Mouse (Mus musculus) ES-Bruce4 (cell line): ENCODE results near the gene Ccnjl. TPM values are rescaled to one million over a fixed set of nuclear protein-coding genes. Genes with fewer than 3 reads are reported as not detected.

Experiments
- H3K27ac ChIP-seq: 2 replicates; pipeline ENCODE4 v1.5.1; 2012; ENCODE audit warnings: low read length, inconsistent platforms; ENCODE audit not compliant: insufficient read depth
- H3K27me3 ChIP-seq: 2 replicates; pipeline ENCODE4 v1.6.1; 2012; ENCODE audit warnings: mild to moderate bottlenecking, low read length, inconsistent platforms; ENCODE audit not compliant: control insufficient read depth, poor library complexity, insufficient read depth, severe bottlenecking
- H3K36me3 ChIP-seq: 2 replicates; pipeline ENCODE4 v1.6.1; 2012; ENCODE audit warnings: inconsistent platforms, mild to moderate bottlenecking, low read length, moderate library complexity; ENCODE audit not compliant: control insufficient read depth, poor library complexity, insufficient read depth, severe bottlenecking
- H3K4me1 ChIP-seq: one replicate; pipeline ENCODE4 v1.8.1; 2011; ENCODE audit warnings: low read length; ENCODE audit not compliant: control insufficient read depth, insufficient read depth
- H3K4me3 ChIP-seq: 2 replicates; pipeline ENCODE4 v1.5.1; 2011; ENCODE audit warnings: low read depth, mild to moderate bottlenecking, low read length
- H3K9ac ChIP-seq: 2 replicates; pipeline ENCODE4 v1.6.1; 2012; ENCODE audit warnings: low read depth, mild to moderate bottlenecking, inconsistent platforms; ENCODE audit not compliant: poor library complexity, severe bottlenecking
- H3K9me3 ChIP-seq: replicated peaks from 2 replicates; pipeline ENCODE4 v1.6.1; 2012; ENCODE audit warnings: mild to moderate bottlenecking, low read length, inconsistent platforms; ENCODE audit not compliant: control insufficient read depth, poor library complexity, insufficient read depth, severe bottlenecking
- CTCF ChIP-seq: IDR thresholded peaks from one replicate; pipeline ENCODE4 v1.8.1; 2011; ENCODE audit warnings: low read depth, low read length
- EP300 ChIP-seq: IDR thresholded peaks from 2 replicates; pipeline ENCODE4 v1.6.1; 2011; ENCODE audit warnings: low read depth, low read length; ENCODE audit not compliant: insufficient read depth
- POLR2A ChIP-seq: IDR thresholded peaks from one replicate; pipeline ENCODE4 v1.8.1; 2011; ENCODE audit warnings: low read length; ENCODE audit not compliant: insufficient read depth
- polyA plus RNA-seq: library from polyadenylated mRNA; stranded (reverse); fragments of >200 nt; gene quantifications from 2 replicates; pipeline ENCODE4 v1.2.4, GENCODE M21; 2011; ENCODE audit warnings: low read depth; ENCODE audit not compliant: missing spikeins, insufficient read depth, insufficient read length

The Ccnjl gene
- polyA plus RNA-seq, 1 experiment = 3.8 TPM

GRCm38 (mm10) chr11:43604891-43605290 lies 76.3 kb downstream of the Ccnjl start:
- H3K27me3 ChIP-seq = no peaks in the 10 kb centered on the region
- no peaks in the 10 kb centered on the region for H3K4me1 ChIP-seq
- no peak overlapping the region for H3K9ac ChIP-seq
- no peak overlapping the region for H3K4me3 ChIP-seq
- no peaks in the 10 kb centered on the region for H3K36me3 ChIP-seq
- H3K27ac ChIP-seq = no peak overlapping the region
- no peaks in the 10 kb centered on the region for H3K9me3 ChIP-seq
- TF ChIP-seq POLR2A (no peak), EP300 (no peak), CTCF (no peak)

GRCm38 (mm10) chr11:43605859-43606258 lies 77.3 kb downstream of the Ccnjl start:
- no peaks in the 10 kb centered on the region for H3K27me3 ChIP-seq
- no peaks in the 10 kb centered on the region for H3K4me1 ChIP-seq
- no peak overlapping the region for H3K4me3 ChIP-seq
- H3K36me3 ChIP-seq = no peaks in the 10 kb centered on the region
- TF ChIP-seq CTCF (no peak), EP300 (no peak), POLR2A (no peak)
- H3K9ac ChIP-seq = no peak overlapping the region
- no peak overlapping the region for H3K27ac ChIP-seq
- no peaks in the 10 kb centered on the region for H3K9me3 ChIP-seq

- H3K4me1 ChIP-seq = no peaks in the 10 kb centered on the region
- H3K9ac ChIP-seq = no peak overlapping the region
- H3K27me3 ChIP-seq = no peaks in the 10 kb centered on the region
- no peaks in the 10 kb centered on the region for H3K36me3 ChIP-seq
- no peaks in the 10 kb centered on the region for H3K9me3 ChIP-seq
- H3K4me3 ChIP-seq = no peak overlapping the region
- no peak overlapping the region for H3K27ac ChIP-seq
- no peak for TF ChIP-seq POLR2A
- no peak for TF ChIP-seq CTCF
- no peak for TF ChIP-seq EP300
Observed at GRCm38 (mm10) chr11:43608440-43608839, 79.9 kb downstream of the Ccnjl start.

GRCm38 (mm10) chr11:43610006-43610661 lies 81.5 kb downstream of the Ccnjl start:
- H3K27ac ChIP-seq = no peak overlapping the region
- TF ChIP-seq POLR2A = no peak
- no peak for TF ChIP-seq CTCF
- TF ChIP-seq EP300 = no peak
- no peaks in the 10 kb centered on the region for H3K36me3 ChIP-seq
- no peaks in the 10 kb centered on the region for H3K9me3 ChIP-seq
- H3K4me3 ChIP-seq = no peak overlapping the region
- H3K4me1 ChIP-seq = no peaks in the 10 kb centered on the region
- H3K27me3 ChIP-seq = no peaks in the 10 kb centered on the region
- no peak overlapping the region for H3K9ac ChIP-seq

- Histone ChIP-seq H3K9ac (no peak overlapping the region), H3K27me3 (no peaks in the 10 kb centered on the region), H3K36me3 (no peaks in the 10 kb centered on the region), H3K4me1 (no peaks in the 10 kb centered on the region), H3K4me3 (no peak overlapping the region), H3K9me3 (no peaks in the 10 kb centered on the region), H3K27ac (no peak overlapping the region)
- TF ChIP-seq EP300 (no peak), CTCF (no peak), POLR2A (no peak)
Observed at GRCm38 (mm10) chr11:43610662-43611033, 82.1 kb downstream of the Ccnjl start.

GRCm38 (mm10) chr11:43612834-43613488 lies 84.4 kb downstream of the Ccnjl start:
- Histone ChIP-seq H3K4me1 (peaks cover 2% of the 10 kb centered on the region), H3K9ac (peak overlapping the region; percentile 5; the same call in 1 of the 2 replicates), H3K9me3 (no peaks in the 10 kb centered on the region), H3K36me3 (no peaks in the 10 kb centered on the region), H3K27me3 (no peaks in the 10 kb centered on the region), H3K27ac (no peak overlapping the region), H3K4me3 (no peak overlapping the region)
- TF ChIP-seq CTCF (peak; percentile 75), POLR2A (no peak), EP300 (0 out of 2 replicates have a peak, but pooled peaks have one; percentile 29)
